Mouse (Mus musculus) small intestine, adult 10 weeks (tissue): ENCODE results near the gene Plac9a. TPM values are rescaled to one million over a fixed set of nuclear protein-coding genes. Genes with fewer than 3 reads are reported as not detected.

ENCODE experiments used
- polyA plus RNA-seq: library from polyadenylated mRNA; stranded (reverse); fragments of 350-450 nt; fragmentation: Illumina TruSeq; extraction: RNeasy Lipid Tissue Mini Kit (QIAGEN cat#74804); gene quantifications from one replicate; pipeline ENCODE4 v1.2.3, GENCODE M21; 2014; ENCODE audit warnings: low replicate concordance

Gene Plac9a
- not detected for polyA plus RNA-seq

DNA sequence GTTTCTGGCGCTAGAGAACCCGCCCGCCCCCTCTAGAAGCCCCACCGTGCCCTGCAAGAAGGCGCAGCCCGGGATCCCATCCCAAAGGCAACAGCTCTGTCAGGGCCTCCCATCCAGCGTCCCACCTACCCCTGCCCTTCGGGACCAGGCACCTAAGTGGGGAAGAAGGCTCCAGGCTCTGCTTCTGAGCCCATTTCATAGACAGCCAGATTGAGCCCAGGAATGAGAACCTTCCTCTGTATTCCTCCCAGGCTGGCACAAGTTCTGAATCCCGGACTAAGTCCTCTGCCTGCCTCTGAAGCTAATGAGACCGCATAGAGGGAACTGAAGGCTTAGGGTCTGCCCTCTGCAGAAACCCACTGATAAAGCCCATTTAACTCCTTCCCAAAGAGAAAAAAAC is at the start of gene Plac9a:
Gene Plac9a (minus strand): TSS at position 101 of the 400 bp plus-strand sequence.

GRCm38 (mm10) chr14:25938004-25938403 is 35.1 kb upstream of the Plac9a start, which contains the start of gene Cphx1:
Cphx1 (plus strand) TSS chr14:25938304.

DNA sequence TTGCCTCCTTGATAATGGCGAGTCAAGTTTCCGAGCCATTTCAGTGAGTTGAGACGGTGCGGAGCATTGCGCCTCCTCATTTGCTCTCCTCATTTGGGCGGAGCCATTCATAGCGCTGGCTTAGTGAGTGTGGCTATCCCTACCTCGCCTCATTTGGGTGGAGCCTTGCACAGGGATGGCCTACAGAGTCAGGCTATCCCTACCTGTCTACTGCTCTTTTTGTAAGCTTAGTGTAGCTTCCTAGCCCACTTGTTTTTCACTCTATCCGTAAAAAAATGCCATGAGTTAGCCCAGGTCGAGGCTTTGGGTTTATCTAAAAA is 24.6 kb upstream of the Plac9a start, which contains the start of gene Tmem254a:
Gene Tmem254a (minus strand): TSS at position 111 of the 320 bp plus-strand sequence.

DNA sequence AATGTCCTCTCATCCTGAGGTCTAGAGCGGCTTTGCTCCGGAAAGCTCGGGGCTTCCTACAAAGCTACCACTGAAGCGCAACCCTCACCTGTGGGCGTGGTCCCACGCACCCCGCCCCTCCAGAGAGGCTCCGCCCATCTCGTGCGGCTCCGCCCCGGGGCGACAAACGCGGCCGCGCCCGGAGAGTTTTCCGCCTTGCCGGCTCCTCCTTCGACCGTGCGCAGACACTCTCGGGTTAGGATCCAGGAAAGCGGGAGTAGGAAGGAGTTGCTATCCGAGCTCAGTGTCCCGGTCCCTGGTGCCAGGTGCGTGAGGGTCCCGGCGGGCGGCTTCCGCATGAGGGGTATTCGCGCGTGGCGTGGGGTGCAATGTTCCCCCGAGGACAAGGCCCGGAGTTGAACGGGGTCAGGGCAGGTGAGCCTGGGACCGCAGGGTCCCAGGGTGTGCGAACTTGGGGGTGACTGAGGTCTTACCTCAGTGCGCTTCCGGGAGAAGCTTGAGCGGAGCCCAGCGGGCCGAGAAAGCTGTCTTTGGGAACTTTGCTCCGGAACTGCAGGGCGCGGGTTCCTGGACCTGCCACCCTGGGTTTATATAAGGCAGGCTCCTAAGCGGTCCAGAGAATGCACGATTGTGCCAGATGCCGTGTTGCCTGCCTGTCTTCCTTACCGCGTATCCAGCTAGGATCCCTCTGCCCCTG is 60.8 kb downstream of the Plac9a start, which contains the start of gene Anxa11:
Gene Anxa11 (plus strand): TSS at position 166 of the 697 bp plus-strand sequence.

Other genes starting within 250 kb of the Plac9a start
- gene Ppif, start 208.9 kb downstream of the Plac9a start, polyA plus RNA-seq = 11.3 TPM
- gene Zcchc24, start 134.1 kb downstream of the Plac9a start, polyA plus RNA-seq = 10.7 TPM
- gene Anxa11, start 60.9 kb downstream of the Plac9a start, polyA plus RNA-seq = 31.5 TPM
- gene Tmem254a, start 24.6 kb upstream of the Plac9a start, polyA plus RNA-seq = 15.9 TPM
- gene Cphx1, start 35.2 kb upstream of the Plac9a start, polyA plus RNA-seq = not detected
- gene Duxbl1, start 75.5 kb upstream of the Plac9a start, polyA plus RNA-seq = not detected
- 1.6 TPM for gene Gm9780, start 139.6 kb upstream of the Plac9a start, polyA plus RNA-seq
- gene Tmem254c, start 164.3 kb upstream of the Plac9a start, polyA plus RNA-seq = not detected
- gene Cphx2, start 178.4 kb upstream of the Plac9a start, polyA plus RNA-seq = not detected
- gene Cphx3, start 179.2 kb upstream of the Plac9a start, polyA plus RNA-seq = not detected
- 0.48 TPM for gene Duxbl2, start 215.2 kb upstream of the Plac9a start, polyA plus RNA-seq